Mouse (Mus musculus) gastrocnemius, postnatal 36 days (tissue): ENCODE measurements around the gene Akap2. TPM values are rescaled to one million over a fixed set of nuclear protein-coding genes. Genes with fewer than 3 reads are reported as not detected.

Experiments
- DNase-seq, 2 experiments: peaks; one replicate each; pipeline ENCODE4 v3.0.0; 2022
- intact Hi-C: fragments of 180-260 bp; cut with DNase I; formaldehyde crosslinking; loops from one replicate; pipeline ENCODE4 v1.15.1; 2025
- long read RNA-seq, 2 experiments: library from polyadenylated mRNA; stranded (forward); transcript quantifications; one replicate each; pipeline ENCODE4 v2.0.0; 2021
- total RNA-seq, 2 experiments: library from RNA; stranded (reverse); gene quantifications; 2 replicates each; pipeline ENCODE4 v1.2.3; 2021

The Akap2 gene
- total RNA-seq: 10 to 100 TPM; 29.6 to 35.6 TPM
- long read RNA-seq, experiment 1, partial matches to known transcripts: 0 of 12 reads
- long read RNA-seq, experiment 1, other reads (novel, unspliced or antisense): 12 of 12 reads
- long read RNA-seq, experiment 2, partial matches to known transcripts: 0 of 11 reads
- long read RNA-seq, experiment 2, other reads (novel, unspliced or antisense): 11 of 11 reads

DNA sequence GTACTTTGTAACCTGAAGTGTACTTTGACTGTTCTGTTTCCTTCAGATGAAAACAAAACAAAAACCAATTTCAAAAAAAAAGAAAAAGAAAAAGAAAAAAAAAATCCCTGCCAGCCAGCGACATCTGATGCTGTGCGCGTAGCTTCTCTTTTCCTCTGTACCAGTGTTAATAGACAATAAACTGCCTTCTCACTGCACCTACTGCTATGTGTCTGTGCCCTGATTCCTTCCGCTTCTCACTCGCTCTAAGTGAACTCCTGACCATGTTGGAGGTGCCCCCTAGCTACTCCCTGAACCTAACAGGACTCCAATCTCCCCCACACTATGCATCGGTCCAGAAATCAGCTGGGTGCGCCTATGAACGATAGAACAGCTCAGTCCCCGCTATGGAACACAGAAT lies at the start of gene Akap2:
Gene Akap2, plus strand, starts transcription at position 304 of the 400 bp plus-strand sequence.
- intact Hi-C loops: no loop called here
- DNase-seq: no peak

DNA sequence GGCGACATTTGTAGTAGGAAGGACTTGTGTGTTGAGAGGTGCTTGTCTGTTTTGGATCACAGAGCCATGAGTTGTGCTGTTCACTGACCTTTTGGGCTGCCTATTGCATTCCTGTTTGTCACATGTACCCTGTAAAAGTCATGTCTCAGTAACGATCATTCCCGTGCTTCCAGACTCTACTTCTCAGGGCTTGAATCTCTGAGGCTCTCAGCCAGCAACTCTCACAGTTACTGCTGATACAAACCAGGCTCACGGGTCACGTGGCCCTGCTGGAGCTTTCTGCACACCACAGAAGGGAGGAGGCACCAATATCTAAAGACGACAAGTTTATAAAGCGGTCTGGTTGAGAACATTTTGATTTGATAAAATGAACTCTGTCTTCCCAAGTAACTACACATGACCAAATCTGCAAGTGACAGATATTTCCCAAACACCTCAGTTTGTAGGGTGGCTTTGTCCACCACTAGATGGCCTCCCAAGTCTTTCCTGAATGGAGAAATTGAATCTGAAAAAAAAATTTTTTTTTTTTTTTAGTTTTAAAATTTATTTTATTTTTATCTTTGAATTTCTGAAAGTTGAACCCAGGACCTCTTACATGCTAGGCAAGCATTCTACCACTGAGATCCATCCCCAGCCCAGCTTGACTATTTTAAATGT lies 46.5 kb upstream of the Akap2 start:
- intact Hi-C loops: loop anchor here (1.0 to 2.0 kb wide), 2 partner anchors 56 to 117 kb away; no protein-coding TSS in a partner anchor
- DNase-seq: no peak

DNA sequence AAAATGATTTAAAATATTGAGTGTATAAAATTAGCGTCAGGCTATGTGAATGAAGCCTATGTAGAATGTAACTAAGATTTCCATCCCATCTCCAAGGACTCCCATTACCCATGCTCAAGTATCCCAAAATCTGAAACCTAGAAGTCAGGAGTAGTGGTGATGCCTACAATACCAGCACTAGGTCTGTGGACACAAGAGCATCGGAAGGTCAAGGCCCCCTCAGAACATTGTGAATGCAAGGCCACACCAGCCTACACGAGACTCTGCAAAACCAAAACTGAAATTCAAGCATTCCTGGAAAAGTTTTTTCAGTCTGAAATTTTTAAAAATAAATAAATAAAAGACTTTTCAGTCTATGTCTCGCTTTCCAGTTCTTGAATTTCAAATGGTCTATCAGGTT lies 44.9 kb upstream of the Akap2 start:
- no peak for DNase-seq
- intact Hi-C loops: loop anchor here (2.0 kb wide), 1 partner anchor 208 kb away; no protein-coding TSS in a partner anchor

DNA sequence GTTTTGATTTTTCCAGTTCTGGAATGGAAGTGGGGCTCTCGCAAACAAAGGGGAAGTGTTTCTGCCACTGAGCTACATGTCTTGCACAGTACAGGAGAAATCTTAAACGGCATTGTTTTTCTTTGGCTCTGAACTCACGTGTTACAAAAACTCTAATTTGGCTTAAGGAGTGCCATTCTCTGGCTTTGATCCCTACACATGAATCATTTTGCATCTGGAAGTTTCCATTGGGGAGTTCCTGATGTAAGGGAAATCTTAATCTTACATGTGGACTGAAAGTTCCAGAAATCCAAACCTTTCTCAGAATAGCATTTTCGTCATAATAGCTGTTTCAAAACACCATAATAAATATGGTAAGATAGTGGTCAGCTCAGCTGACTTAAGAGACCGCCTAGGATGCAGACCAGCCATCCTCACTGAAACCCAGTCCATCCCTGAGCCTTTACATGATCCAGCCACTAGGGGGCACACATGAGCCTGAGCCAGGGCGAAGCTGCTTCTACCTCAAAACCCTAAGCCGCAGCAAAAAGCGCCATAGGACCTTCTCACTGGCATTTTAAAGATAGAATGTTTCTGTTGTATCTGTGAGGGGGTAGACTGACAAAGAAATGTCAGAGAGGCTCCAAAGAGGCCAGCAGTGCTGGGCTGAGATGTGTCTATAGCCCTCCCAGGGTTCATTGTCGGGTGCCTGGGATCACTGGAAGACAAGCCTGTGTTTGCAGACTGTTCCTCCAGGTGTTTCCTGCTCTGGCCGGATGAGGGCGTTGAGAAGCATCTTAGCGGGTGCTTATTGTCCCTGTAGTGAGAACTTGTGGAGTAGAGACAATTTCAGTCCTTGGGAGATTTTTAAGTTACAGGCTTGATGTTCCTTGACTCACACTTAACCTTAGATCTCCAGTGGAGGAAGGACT lies 44.2 kb upstream of the Akap2 start:
- intact Hi-C loops: loop anchor here (2.0 kb wide), 1 partner anchor 208 kb away; no protein-coding TSS in a partner anchor
- DNase-seq: peak; percentile 77 to 83

DNA sequence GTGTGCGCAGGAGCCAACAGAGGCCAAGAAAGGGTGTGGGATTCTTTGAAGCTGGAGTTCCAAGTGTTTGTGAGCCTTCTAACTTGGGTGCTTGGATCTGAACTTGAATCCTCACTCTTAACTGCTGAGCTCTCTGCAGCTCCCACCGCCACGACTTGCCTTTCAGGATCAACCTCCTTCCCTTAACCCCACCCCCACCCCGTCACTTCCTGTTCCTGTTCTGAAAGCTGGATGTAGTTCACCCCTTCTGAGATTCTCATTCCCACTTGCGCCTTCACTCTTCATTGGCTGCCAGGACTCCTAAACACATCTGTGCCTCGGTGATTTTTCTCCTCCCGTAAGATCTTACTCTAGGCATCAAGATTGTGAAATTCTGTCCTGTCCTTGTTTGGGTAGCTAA lies 43.1 kb upstream of the Akap2 start:
- intact Hi-C loops: no loop called here
- DNase-seq: no peak

DNA sequence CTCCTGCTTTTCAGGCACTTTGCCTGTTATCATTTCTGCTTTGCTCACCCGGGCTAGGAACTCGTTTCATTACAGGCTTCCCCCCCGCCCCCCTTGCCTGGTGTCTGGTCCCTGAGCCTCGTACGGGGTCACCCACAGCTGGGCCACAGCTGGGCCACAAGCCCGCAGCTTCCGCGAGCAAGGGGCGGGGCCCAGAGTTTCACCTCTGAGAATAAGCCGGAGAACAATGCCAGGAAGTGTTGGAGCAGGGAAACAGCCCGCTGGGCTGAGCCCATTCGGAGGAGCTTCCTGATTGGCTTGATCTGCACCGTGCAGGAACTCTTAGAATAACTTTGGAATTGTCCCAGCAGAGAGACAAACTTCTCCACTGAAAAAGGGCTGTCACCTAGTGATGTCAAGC lies 42.1 kb upstream of the Akap2 start:
- peak; percentile 49 to 67 for DNase-seq
- intact Hi-C loops: no loop called here

DNA sequence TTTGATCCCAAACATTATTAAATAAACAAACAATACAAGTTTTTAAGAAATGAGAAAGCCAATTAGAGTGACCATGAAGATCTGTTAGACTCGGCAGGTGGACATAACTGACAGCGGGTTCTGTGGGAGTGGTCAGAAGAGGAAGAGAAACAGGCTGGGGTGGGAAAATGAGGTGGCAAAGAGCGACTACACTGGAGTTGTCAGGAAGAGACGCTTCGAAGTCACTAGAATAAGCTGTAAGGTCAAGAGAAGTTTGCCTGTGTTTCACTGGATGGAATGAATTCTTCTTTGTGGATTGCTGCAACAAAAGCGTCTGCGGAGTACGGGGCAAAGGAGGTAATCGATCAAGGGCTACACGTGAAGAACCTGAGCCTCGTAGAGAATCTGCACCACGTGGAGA lies 39.5 kb upstream of the Akap2 start:
- intact Hi-C loops: no loop called here
- no peak for DNase-seq

DNA sequence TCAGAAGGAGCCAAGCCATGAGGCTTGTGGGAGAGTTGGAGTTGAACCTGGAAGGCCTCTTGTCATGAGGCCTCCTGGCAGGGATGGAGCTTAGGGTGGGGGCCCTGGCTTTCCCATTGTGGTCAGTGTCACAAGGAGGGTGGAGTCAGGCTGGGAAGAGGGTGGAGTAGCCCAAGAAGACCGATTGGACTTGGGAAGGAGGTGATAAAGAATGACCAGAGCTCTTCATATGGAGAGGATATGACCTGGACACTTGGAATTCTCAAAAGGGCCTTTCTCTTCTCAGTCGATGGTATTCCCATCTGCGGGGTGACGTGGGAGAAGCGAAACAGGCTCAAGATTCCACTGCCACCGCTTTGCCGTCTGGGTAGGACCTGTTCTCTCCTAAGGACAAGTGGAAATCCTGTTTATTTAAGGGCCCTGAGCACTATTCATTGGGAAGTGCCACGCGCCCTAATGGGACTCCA lies 38.4 kb upstream of the Akap2 start:
- DNase-seq: peak; percentile 25 to 29
- intact Hi-C loops: no loop called here

DNA sequence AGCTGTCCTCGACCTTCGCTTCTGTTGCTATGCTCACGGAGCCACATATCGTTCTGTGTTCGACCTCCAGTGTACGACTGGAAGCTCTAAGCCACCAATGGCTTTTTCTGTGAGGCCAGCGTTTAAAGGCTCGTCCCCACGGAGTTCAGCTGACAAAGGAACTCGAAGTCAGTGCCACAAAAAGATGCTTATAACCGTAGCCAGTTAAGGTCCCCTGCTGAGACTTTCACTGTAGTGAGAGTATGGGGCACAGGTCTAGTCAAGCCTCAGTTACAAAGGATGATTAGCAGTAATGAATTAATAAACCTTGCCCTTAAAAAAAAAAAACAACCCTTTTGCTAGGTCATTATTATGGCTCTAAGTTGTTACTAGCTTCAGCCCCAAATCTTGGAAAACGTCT lies 37.3 kb upstream of the Akap2 start:
- intact Hi-C loops: no loop called here
- DNase-seq: no peak

DNA sequence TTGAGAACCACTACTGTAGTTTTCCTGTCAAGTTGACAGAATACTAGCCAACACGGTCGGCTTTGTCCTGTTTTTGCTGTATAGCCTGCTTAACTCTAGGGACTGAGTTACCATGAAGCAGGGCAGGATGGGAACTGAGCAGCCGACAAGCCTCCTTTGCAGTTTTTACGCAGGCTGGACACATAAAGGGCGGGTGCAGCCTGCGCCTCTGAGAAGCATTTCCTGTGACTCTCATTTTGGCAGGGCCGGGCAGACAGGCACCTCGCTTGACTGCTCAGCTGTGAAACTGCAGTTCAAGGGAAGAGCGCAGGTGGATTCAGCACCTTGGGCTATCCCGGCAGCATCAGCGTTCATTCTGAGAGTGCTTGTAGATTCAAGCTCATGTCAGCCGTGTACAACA lies 35.9 kb upstream of the Akap2 start:
- intact Hi-C loops: no loop called here
- DNase-seq: no peak

DNA sequence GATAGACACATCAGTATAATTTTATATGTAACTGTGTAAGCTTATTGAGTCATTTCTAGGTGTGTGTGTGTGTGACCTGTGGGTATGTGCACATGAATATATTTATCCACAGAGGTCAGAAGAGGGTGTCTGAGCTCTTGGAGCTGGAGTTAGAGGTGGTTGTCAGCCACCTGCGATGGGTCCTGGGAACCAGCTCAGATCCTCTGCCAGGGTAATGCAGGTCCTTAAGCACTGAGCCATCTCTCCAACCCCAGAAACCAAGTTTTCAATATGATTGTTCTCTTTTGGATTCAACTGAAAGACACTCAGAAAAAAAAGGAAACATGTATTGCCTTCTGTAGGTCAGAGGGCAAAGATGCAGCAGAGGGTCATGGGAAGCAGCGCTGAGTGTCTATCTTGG lies 35.1 kb upstream of the Akap2 start:
- no peak for DNase-seq
- intact Hi-C loops: no loop called here

DNA sequence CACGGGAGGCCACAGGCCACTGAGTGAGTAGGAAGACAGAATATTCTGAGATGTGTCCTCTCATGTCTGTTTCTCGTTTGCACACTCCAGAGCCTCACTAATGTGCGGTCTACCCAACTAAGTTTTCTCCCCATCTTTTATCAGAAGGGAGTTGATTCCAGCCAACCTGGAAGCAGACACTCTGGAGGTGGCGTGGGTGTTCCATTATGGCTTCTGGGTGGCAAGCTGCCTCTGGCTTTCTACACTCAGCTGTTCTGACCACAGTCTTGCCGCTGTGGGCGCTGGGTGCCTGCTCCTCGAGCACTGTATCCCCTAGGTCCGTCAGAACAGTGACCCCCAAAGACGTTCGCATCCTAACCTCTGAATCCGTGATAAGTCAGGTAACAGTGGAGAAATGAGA lies 34.5 kb upstream of the Akap2 start:
- intact Hi-C loops: no loop called here
- DNase-seq: no peak

DNA sequence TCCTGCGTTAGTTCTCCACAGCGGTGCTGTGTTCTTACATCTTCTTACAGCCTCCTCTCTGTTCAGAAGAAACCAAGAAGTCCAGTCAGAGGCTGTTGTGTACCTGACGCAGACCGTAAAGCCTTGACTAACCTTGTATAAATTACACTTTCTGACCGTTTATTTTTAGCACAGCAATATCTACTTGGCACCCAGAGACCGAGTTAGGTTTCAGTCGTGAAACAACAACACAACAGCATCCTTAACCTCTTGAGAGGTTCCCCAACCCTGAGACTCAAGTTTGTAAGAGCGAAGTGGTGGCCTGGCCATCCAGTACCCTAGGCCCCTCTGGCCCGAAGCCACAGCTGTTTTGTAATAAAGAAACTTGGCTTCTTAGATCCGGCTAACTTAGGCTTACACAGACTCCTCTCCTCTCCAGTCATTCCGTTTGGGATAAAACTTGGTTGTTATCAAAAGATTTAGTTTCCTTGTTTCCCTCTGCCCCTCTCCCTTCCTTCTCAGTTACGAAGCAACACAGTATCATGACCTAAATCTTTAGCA lies 32.7 kb upstream of the Akap2 start:
- DNase-seq: no peak
- intact Hi-C loops: no loop called here

DNA sequence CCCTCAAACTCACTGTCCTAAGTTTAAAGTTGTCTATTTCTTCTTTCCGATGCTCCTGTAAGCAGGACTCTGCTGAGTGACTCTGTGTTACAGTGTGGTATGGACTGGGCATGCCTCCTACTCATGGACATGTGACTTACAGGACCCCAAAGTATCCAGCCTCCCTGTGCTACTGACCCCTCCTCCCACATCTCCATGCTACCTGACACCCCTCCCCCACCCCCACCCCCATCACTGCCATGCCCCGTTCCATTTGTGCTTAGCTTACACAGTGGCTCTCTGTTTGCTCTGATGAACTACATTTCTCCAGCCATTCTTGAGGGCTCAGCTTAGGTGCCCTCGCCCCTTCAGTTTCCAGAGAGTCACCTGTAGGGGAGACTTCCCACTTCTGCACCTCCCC lies 30.7 kb upstream of the Akap2 start:
- intact Hi-C loops: no loop called here
- no peak for DNase-seq

DNA sequence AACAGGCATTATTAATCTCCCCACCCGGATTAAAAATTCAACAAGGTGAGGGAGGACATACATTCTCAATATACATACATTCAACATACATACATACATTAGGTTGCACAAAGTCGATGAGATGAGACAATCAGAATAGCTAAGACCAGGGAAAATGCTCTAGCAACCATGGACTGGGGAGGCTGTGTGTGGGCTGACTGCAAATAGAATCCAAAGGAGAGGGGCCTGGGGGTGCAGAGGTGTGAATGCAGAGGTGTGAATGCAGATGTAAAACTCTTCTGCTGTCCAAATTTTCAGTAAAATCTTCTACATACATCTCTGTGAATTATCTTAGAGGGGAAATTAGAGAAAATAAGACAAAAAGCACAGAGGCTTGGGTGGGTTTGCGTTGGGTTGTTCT lies 29.9 kb upstream of the Akap2 start:
- intact Hi-C loops: no loop called here
- DNase-seq: no peak

DNA sequence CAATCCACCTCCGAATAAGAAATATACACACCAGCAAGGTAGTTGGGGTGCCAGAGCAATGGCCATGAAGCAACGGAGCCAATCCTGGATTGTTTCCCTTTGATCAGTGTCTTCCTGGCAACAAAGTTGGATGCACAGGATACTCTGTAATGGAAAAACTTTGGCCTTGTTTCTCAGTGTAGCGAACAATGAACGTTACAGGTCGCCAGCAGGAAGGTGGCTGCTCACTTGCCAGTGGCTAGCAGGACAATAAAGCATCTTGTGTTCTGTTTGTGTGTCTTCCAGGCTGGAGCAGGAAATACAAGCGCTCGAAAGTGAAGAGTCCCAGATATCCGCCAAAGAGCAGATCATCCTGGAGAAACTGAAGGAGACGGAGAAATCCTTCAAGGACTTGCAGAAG lies 29.3 kb upstream of the Akap2 start:
- DNase-seq: no peak
- intact Hi-C loops: no loop called here

DNA sequence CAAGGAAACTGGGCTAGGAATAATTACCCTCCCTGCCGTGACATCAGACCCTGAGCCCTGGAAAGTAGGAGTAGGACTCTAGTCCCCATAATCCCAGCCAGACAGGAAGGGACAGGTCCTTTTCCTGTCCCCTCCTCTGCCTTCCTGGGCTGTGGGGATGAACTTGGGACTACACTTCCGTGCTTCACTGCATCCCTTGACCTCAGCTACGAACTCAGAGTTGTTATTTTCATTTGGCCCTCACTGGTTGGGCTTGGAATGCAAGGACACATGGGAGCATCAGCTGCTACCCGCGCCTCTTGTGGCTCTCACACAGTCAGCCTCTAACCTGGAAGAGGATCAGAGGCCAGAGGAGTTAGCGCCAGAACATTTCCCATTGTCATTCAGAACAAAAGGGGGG lies 27.5 kb upstream of the Akap2 start:
- no peak for DNase-seq
- intact Hi-C loops: no loop called here

DNA sequence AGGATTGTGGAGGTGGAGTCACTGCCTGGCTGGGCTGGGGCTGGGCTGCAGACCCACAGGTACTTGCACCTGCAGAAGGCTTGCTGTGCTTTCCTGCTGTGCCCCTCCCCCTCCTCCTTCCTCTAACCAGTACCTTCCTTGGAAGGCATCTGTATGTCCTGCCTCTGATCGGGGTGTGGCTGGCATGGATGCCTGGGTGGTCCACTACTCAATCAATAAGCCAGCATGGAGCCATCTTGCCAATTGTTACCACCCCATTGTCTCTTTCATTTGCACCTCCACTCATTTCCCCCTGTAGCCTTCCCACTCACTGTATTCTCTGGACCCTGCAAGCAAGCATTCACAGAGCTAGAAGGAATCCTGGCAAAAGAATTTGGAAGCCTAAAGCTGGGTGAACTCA lies 26.7 kb upstream of the Akap2 start:
- intact Hi-C loops: no loop called here
- no peak for DNase-seq

DNA sequence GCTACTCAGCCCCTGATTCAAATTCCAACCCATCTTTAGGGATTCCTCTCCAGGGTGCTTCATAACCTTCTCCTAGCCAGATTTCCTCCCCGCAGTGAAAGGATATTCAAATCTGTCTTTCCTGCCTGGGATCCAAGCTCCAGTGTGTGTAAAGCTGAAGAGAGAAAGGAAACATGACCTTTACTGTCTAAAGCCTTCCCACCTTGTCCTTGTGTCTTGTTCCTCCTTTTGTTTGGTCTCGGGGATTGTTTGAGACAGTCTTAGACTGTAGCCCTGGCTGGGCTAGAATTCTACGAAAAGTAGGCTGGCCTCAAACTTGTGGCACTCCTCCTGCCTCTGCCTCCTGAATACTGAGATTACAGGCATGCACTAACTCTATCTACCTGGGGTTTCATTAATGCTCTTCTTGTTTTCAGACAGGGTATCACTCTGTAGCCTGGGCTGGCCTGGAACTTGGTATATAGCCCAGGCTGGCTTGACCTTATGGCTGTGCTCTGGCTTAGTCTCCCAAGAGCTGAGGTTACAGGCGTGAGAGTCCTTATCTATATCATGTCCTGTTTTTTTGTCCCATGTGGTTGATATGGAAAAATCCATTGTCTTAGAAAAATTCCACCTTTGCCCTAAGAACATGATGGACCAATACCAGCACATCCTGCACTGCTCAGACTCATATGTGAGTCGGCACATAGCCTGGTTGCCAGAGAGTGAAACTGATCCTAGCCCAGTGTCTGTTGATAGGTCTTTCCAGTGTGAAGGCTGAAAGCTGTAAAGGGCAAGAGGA lies 22.9 kb upstream of the Akap2 start:
- no peak for DNase-seq
- intact Hi-C loops: no loop called here

DNA sequence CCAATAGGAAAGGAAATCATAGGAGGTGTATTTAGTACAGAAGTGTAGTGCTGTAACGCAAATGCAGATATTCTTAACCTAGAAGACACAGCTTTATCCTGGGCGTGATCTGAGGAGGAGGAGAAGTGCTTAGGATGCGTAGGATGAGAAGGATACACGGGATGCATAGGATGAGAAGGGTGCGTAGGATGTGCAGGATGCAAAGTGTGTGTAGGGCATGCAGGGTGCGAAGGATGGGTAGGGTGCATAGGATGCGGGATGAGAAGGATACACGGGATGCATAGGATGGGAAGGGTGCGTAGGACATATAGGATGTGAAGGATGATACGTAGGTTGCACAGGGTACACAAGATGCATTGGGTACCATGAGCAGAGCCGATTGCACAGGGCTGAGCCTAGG lies 20.5 kb upstream of the Akap2 start:
- no peak for DNase-seq
- intact Hi-C loops: no loop called here
